Comparison of ENCODE assay signal across 8 mouse cellular contexts in the genomic region with DNA sequence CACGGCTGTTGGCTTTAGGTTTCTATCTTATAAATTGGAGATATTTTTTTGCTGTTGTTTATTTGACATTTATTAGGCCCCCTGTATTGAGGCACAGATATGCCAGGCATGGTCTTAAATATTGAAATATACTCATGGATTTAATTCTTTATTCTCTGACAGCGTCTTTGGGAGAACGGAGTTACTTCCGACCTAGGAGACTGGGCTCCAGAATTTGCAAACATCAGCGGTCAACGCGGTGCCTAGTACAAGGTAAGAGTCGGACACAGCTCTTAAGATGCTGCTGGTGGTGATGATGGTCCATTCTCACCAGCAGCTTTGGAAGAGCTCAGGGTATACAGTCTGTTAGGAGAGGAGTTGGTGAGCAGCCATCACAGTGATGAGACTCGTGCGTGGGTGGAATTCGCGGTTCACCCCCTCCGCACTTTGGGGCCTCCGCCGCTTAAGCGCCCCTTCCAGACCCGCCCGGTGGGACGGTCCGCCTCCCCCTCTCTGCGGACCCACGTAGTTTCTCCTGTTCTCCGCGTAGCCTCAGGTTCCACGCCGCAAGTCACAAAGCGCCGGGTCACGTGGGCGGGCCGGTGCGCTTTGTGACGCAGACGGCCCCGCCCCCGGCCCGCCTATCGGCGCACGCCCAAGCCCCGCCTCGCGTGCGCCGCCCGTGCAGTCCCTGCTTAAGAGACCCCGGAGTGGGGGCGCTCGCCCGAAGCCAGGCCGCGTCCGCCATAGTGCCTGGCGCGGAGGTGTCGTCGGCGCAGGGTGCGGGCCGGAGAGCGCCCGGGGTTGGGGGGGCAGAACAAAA. TPM values are rescaled to one million over a fixed set of nuclear protein-coding genes. Genes with fewer than 3 reads are reported as not detected.
A peak's percentile ranks its signal among the peaks of the same experiment; 100 is the strongest.
DNase-seq lines count a peak whose midpoint lies in the region; ATAC-seq and TF ChIP-seq lines count a peak whose summit lies in the region.

No protein-coding gene starts in this region.

- peak overlapping the region; percentile 93 for H3K4me3 ChIP-seq in E14TG2a.4 (replicated peaks; ENCODE audit: low read length)
- peak overlapping the region; percentile 99 for H3K4me3 ChIP-seq in forebrain, embryonic 13.5 days
- peak overlapping the region; percentile 85 for H3K4me3 ChIP-seq in neural tube, embryonic 15.5 days (replicated peaks)

- peaks cover 25% of the 10 kb centered on the region for H3K36me3 ChIP-seq in E14TG2a.4 (ENCODE audit: insufficient read depth, low read length)
- peaks cover 13% of the 10 kb centered on the region for H3K36me3 ChIP-seq in forebrain, embryonic 13.5 days (ENCODE audit: poor library complexity, severe bottlenecking)
- no peaks in the 10 kb centered on the region for H3K36me3 ChIP-seq in neural tube, embryonic 15.5 days

- peak; percentile 88 for DNase-seq in c-Kit-positive CD71-positive TER-119-positive erythroid progenitor cells, embryonic 14.5 days (ENCODE audit: low spot score)
- peak; percentile 96 to 97 for DNase-seq in heart, postnatal 14 days
- DNase-seq in layer of hippocampus, adult 11-12 months (ENCODE audit: low spot score) = peak; percentile 95
- DNase-seq in lung, adult 18-20 months = peak; percentile 89 to 92
- DNase-seq in testis, postnatal 14 days (ENCODE audit: low spot score) = peak; percentile 95

- peaks cover 35% of the 10 kb centered on the region for H3K4me1 ChIP-seq in E14TG2a.4 (replicated peaks; ENCODE audit: low read depth, low read length)
- H3K4me1 ChIP-seq in forebrain, embryonic 13.5 days = peaks cover 36% of the 10 kb centered on the region
- H3K4me1 ChIP-seq in neural tube, embryonic 15.5 days = peaks cover 35% of the 10 kb centered on the region

- peak overlapping the region; percentile 91 for H3K4me2 ChIP-seq in forebrain, embryonic 13.5 days
- peak overlapping the region; percentile 81 for H3K4me2 ChIP-seq in neural tube, embryonic 15.5 days

- under 1% methylated on average over 62 of the region's 62 CpGs for WGBS in forebrain, embryonic 13.5 days
- WGBS in neural tube, embryonic 15.5 days = under 1% methylated on average over 59 of the region's 62 CpGs

- ATAC-seq in forebrain, embryonic 13.5 days = peak; percentile 98
- peak; percentile 98 for ATAC-seq in neural tube, embryonic 15.5 days (ENCODE audit: low FRiP score)

- H3K9me3 ChIP-seq in E14TG2a.4 (ENCODE audit: low read length) = no peaks in the 10 kb centered on the region
- H3K9me3 ChIP-seq in forebrain, embryonic 13.5 days (replicated peaks) = no peaks in the 10 kb centered on the region
- H3K9me3 ChIP-seq in neural tube, embryonic 15.5 days (replicated peaks) = no peaks in the 10 kb centered on the region

- no peaks in the 10 kb centered on the region for H3K27me3 ChIP-seq in E14TG2a.4 (ENCODE audit: insufficient read depth, low read length)
- H3K27me3 ChIP-seq in forebrain, embryonic 13.5 days = no peaks in the 10 kb centered on the region
- H3K27me3 ChIP-seq in neural tube, embryonic 15.5 days (replicated peaks) = no peaks in the 10 kb centered on the region

- H3K9ac ChIP-seq in forebrain, embryonic 13.5 days = peak overlapping the region; percentile 100
- peak overlapping the region; percentile 99 for H3K9ac ChIP-seq in neural tube, embryonic 15.5 days (replicated peaks)

- H3K27ac ChIP-seq in forebrain, embryonic 13.5 days = peak overlapping the region; percentile 87
- H3K27ac ChIP-seq in neural tube, embryonic 15.5 days (replicated peaks) = peak overlapping the region; percentile 93

- TF ChIP-seq CTCF in E14TG2a.4 (conservative IDR thresholded peaks at IDR 0.05; ENCODE audit: low read length) = no peak

- intact Hi-C loops in heart, postnatal 14 days (cut with DNase I) = no loop called here

RNA-seq across cellular contexts. Expression of a gene that starts 3.9 kb away (rescaled TPM):
- 33.7 and 33.8 TPM in 2 replicates for polyA plus RNA-seq in forebrain, embryonic 13.5 days (2015; fragmentation: Nextera tagmentation; extraction: Ambion mirVana)
- total RNA-seq in heart, postnatal 14 days (2021) = 10 to 100 TPM; 40.5 to 42.2 TPM
- 23.2 and 25.4 TPM in 2 replicates for polyA plus RNA-seq in neural tube, embryonic 15.5 days (2015; fragmentation: Nextera tagmentation; extraction: Ambion mirVana)

Comparison
In these comparisons a context has a peak if more than half of its experiments do, and no peak if none do; other contexts are left out.
1. Peak in every context shown above with its lines: DNase-seq, ATAC-seq, H3K4me3 ChIP-seq and H3K27ac ChIP-seq.